Mouse (Mus musculus) right cerebral cortex, postnatal 36 days (tissue): ENCODE data around the gene Tmem210.

Experiments
- DNase-seq, 2 experiments: peaks; one replicate each; pipeline ENCODE4 v3.0.0; 2022; ENCODE audit warnings: low spot score in 2 of 2, mixed read lengths in 1 of 2

The Tmem210 gene

GRCm38 (mm10) chr2:25265897-25266656 is 21.9 kb upstream of the Tmem210 start:
- no peak for DNase-seq

- DNase-seq: no peak
Measured at GRCm38 (mm10) chr2:25266720-25267119, 21.2 kb upstream of the Tmem210 start.

- DNase-seq: no peak
Measured at GRCm38 (mm10) chr2:25267241-25267640, 20.7 kb upstream of the Tmem210 start.

GRCm38 (mm10) chr2:25267746-25268309 is 20.1 kb upstream of the Tmem210 start:
- DNase-seq: no peak

GRCm38 (mm10) chr2:25271827-25272511 is 16.0 kb upstream of the Tmem210 start, which contains the start of the genes Ssna1 and Anapc2:
Gene Ssna1, minus strand, starts transcription at chr2:25272438.
Gene Anapc2, plus strand, starts transcription at chr2:25272478.
- peak; percentile 95 to 97 for DNase-seq

GRCm38 (mm10) chr2:25272515-25272914 is 15.4 kb upstream of the Tmem210 start:
- DNase-seq: no peak

GRCm38 (mm10) chr2:25273010-25273409 is 14.9 kb upstream of the Tmem210 start:
- no peak for DNase-seq

GRCm38 (mm10) chr2:25278928-25279882 is 8.7 kb upstream of the Tmem210 start:
- DNase-seq: peak in 1 of 2 experiments; percentile 39

- DNase-seq: no peak
Measured at GRCm38 (mm10) chr2:25285551-25285950, 2.4 kb upstream of the Tmem210 start.

GRCm38 (mm10) chr2:25286314-25286713 is 1.6 kb upstream of the Tmem210 start:
- no peak for DNase-seq

GRCm38 (mm10) chr2:25286837-25287636 is 908 bp upstream of the Tmem210 start:
- no peak for DNase-seq

GRCm38 (mm10) chr2:25288734-25289345 is 895 bp downstream of the Tmem210 start:
- DNase-seq: no peak

- DNase-seq: no peak
Measured at GRCm38 (mm10) chr2:25289651-25290050, 1.7 kb downstream of the Tmem210 start, which contains the start of gene Lrrc26. Gene Lrrc26, plus strand, starts transcription at chr2:25289915.

- DNase-seq: peak; percentile 68 to 69
Measured at GRCm38 (mm10) chr2:25290101-25290815, 2.3 kb downstream of the Tmem210 start.

GRCm38 (mm10) chr2:25290816-25291130 is 2.8 kb downstream of the Tmem210 start:
- DNase-seq: no peak

- no peak for DNase-seq
Measured at GRCm38 (mm10) chr2:25291184-25292053, 3.5 kb downstream of the Tmem210 start.

GRCm38 (mm10) chr2:25292054-25292544 is 4.2 kb downstream of the Tmem210 start:
- DNase-seq: no peak

GRCm38 (mm10) chr2:25292856-25293255 is 4.9 kb downstream of the Tmem210 start:
- DNase-seq: no peak
